Mouse (Mus musculus) naive thymus-derived CD4-positive, alpha-beta T cell, adult 2 months (primary cell): ENCODE data around the gene Dao.
A peak's percentile ranks its signal among the peaks of the same experiment; 100 is the strongest.

Experiments used
- DNase-seq: peaks from one replicate; pipeline ENCODE4 v3.0.0-alpha.2; 2011; ENCODE audit warnings: low read depth

The Dao gene

DNA sequence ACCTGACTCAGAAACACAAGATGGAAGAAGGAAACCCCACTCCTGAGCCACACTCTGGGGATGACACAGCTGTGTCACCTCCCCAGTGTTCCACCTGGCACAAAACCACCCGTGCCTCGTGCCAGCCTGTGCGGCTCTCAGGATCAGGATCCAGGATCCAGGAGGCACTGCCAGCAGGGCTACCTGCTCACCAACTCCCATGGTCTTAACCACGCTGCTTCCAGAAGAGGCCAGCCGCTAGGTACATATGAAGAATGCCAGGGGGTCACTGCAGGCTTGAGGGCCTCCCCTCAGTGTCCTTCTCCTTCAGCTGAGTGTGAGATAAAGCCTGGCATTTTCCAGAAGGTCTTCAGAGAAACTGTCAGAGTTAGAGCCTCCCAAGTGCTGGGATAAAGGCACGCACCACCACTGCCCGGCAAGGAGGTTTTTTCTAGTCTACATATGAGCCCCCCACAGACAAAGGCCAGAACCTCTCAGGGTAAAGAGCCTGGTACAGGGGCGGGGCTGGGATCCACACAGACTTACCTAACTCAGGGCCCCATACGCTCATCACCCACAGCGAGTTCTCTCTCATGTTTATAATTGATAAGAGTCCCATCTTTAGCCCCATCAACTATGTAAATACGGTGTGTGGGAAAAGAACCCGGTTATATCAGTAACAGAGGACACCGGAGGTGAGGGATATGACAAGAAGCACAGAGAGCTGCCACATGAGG, 19.3 kb upstream of the Dao start:
- DNase-seq, result no peak

DNA sequence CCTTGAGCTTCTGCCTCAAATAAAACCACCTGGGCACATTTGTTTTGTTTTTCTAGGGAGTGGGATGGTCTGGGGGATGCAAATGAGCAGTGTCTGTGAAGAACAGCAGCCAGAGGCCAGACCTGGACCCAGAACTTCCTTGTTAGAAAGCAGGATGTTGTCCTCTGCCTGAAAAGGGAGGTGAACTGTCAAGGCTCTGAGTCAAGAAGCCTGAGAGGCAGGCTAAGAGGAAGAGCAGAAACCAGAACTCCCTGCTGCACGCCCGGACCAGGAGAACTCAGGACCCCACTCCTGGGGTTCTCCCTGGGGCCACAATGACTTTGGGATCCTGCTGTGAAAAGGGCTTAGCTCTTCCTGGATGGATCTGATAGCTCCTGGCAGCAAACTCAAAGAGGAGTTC, 17.8 kb upstream of the Dao start:
- DNase-seq, result no peak

- DNase-seq, result no peak
Measured at GRCm38 (mm10) chr5:113986182-113986961, 17.1 kb upstream of the Dao start.

DNA sequence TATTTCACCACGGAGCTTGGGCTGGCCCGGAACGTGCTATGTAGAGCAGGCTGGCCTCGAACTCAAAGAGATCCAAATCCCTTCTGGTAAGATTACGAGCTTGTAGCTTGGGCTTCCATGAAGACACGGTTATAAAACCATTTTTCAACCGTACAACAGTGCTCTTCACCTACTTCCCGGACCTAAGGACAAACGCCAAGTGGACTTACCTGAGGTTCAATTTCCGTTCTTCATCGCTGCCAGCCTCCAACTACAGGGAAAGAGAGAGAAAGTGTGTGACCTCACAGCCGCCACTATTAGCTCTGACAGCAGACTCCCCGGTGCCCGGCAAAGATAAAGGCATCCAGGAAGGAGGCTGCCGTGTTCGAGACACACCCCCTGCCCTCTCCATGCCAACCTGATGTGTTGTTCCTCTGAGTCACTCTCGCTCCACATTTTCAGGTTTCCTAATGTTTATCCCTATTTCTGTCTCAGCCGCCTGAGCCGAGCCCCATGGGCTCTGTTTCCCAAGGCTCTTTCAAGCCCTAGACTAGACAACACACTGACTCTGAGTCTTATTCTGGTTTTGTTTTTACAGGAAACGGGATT, 14.0 kb upstream of the Dao start:
- no peak for DNase-seq

GRCm38 (mm10) chr5:113990593-113990992, 12.9 kb upstream of the Dao start:
- DNase-seq, result peak; percentile 8

- DNase-seq, result no peak
Measured at GRCm38 (mm10) chr5:113991141-113991540, 12.4 kb upstream of the Dao start.

GRCm38 (mm10) chr5:113992339-113992831, 11.1 kb upstream of the Dao start:
- DNase-seq, result peak; percentile 86

DNA sequence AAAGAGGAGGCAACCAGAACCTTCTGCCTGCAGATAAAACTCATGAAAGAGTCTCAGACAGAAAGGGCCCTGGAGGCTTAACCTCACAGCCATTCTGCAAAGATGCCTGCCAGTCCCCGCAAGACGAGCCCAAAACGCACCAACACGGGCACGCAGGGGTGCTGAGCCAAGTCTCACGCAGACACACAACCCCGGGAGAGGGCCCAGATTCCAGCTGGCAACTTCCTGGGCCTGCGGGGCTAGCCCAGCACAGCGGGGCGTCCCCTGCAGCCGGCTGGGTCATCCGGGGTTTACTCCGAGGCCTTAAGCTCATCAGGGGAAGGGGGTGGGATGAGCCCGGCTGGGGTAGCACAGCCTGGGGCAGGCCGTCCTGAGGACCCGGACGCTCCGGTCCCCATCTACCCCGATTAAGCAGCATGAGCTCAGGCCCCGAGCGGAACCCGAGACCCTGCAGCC, 10.4 kb upstream of the Dao start:
- DNase-seq, result peak; percentile 52

GRCm38 (mm10) chr5:113993487-113994465, 9.7 kb upstream of the Dao start, which contains the start of gene Ssh1:
Gene Ssh1 (minus strand): TSS chr5:113993894.
- peak; percentile 69 for DNase-seq

DNA sequence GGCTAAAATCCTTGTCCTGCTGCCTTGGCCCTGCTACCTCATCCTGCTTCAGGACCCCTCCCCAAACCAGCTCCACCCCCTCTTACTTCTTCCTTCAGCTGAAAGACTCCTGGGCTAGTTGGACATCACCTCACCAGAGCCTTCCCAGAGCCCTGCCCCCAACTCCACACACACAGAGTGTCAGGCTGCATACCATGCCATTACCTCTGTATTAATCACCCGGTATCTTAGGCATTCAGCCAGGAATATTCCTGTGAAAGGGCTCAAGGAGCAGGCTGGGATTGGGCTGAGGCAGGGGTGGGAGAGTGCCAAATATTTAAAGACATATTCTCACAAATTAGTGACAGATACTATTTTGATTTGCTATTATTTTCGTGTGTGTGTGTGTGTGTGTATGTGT, 7.0 kb upstream of the Dao start:
- DNase-seq, result no peak

GRCm38 (mm10) chr5:113999382-113999781, 4.1 kb upstream of the Dao start:
- peak; percentile 8 for DNase-seq

GRCm38 (mm10) chr5:114004573-114004972, 1.1 kb downstream of the Dao start:
- DNase-seq, result no peak

DNA sequence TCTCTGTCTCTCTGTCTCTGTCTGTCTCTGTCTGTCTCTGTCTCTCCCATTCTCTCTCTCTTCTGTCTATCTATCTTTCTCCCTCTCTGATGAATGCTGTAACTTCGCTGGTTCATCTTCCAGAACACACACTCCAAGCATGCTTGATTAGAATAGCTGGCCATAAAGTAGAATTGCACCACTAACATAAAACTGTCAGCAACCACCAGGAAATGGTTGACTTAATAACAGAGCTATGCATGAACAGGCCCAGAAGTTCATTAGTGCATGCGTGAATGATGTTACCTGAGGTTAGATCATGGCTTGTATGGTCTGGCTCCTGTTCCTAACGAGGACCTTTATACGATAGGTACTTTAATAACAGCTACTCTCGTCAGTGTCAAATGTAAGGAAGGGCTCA, 1.6 kb downstream of the Dao start:
- no peak for DNase-seq

DNA sequence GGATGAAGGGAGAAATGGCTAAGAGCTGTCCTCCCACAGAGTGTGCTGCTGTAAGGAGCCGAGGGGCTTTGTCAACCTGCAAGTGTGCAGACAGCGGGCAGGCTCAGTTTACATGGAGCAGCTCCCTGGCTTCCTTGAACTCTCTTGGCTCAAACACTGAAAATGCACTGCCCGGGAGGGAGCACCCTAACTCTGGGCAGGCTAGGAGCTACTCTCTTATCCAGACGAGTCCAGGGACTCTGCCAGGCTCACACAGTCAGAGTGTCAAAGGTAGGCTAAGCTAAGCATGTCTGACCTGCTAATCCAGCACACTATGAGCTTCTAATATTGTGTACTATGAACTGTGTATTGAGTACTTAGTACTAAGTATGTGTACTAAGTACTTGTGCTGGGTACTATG, 3.5 kb downstream of the Dao start:
- no peak for DNase-seq

DNA sequence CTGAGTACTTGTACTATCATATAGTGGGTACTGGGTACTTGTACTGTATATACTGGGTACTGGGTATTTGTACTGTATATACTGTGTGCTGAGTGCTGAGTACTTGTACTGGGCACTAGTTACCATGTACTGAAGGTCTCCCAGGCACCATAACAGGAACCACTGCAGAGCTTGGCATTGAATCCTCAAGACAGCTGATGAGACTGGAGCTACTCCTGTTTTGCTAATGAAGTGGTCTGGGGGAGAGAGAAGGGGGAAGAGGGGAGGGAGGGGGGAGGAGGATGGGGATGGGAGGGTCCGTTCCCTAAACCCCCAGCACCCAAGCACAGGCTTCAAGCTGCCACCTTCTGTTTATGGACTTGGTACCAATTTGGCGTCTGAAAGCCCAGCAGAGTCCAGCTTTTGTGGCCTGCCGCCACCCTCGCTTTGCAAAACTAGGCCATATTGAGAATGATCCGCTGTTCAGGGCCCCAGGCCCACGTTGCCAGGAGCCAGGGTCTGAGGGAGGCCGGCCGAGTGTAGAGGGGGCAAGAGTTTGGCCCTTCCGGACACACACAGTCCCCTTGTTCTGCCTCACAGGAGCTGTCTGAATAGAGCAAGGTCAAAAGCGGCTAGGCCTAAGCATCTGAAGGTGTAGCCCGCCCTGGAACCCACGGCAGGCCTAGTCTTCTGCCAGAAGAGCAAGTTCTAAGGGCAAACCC, 4.4 kb downstream of the Dao start:
- no peak for DNase-seq

- no peak for DNase-seq
Measured at GRCm38 (mm10) chr5:114009049-114009448, 5.5 kb downstream of the Dao start.

DNA sequence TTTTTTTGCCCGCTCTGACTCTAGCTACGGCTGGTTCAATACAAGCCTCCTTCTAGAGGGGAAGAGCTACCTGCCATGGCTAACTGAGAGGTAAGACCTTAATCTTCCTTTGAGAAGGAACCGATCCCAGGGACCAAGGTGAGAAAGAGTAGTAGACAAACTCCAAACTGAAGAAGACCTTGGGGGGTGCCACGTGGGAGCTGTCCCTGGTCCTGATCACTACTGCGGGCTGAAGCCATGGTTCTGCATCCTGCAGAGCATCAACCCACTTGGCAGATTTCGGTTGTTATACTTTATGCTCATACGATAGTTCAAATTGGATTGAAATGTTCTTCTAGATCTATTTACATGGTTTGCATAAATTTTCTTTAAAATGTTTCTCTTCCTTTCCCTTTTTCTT, 11.6 kb downstream of the Dao start:
- no peak for DNase-seq

DNA sequence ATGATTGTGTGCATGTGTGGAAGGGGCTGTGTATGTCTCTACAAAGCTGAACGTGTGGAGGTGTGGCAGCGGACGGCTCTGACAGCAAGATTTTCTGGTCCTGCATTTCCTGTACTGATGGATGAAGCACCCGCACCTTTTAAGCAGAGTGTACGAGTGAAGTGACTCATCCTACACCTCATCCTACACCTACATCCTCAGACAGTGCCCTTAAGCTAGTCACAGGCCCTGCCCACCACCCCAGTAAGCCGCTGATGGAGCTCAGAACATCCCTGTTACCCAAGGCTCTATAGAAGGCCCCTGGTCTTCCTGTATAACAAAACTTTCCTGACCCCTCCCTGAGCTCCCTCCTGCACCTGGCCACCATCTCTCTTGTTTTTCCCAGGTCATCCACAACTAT, 20.9 kb downstream of the Dao start:
- DNase-seq, result no peak

- no peak for DNase-seq
Measured at GRCm38 (mm10) chr5:114024885-114025284, 21.4 kb downstream of the Dao start.

DNA sequence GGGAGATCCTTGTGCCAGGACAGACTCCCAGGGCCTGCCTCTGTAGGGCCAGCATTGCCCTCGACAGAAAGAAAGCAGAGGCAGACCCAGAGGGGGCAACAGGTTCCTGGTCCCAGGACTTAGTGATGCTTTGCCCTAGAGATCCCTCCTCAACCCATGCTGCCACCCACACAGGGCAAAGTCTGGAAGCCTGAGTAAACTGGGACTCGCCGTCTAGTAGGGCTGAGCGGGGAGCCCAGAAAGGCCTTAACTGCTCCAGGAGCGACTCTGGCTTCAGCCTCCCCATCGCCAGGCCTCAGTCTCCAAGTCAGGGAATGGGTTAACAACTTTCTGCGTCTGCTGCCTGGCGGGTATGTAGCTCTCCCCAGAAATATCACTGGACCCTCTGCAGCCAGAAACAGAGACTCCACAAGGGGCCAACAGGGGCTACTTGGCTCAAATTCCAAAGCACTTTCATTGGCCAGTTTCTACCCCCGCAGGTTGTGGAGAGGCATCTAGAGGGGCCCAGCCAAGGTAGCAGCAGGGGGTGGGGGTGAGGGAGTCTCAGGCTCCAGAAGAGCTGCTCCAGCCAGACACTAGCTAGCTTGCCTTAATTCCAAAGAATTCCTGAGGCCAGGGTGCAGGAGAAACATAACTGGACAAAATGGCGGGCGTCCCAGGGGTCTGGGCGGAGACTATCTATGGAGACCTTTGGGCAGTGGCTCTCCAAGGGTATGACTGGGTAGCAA, 23.9 kb downstream of the Dao start:
- DNase-seq, result no peak
